8 mouse cellular contexts compared by ENCODE assay signal in the genomic region with DNA sequence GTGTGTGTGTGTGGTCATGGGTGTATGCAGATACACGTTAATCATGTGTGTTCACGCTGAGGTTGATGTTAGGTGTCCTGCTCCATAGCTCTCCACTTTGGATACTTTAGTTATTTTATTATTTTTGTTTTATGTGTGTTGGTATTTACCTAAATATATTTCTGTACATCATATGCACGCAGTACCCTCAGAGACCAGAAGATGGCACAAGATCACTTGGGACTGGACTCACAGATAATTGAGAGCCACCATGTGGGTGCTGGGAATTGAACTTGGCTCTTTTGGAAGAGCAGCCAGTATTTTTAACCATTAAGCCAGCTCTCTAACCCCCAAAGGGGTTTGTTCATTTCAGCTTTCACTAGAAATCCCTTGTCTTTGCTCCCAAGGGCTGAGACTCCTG. TPM values are rescaled to one million over a fixed set of nuclear protein-coding genes. Genes with fewer than 3 reads are reported as not detected.
A peak's percentile ranks its signal among the peaks of the same experiment; 100 is the strongest.
DNase-seq lines count a peak whose midpoint lies in the region; ATAC-seq lines count a peak whose summit lies in the region.

No protein-coding gene starts in this region.

- peaks cover 18% of the 10 kb centered on the region for H3K4me1 ChIP-seq in hindbrain, embryonic 10.5 days (replicated peaks)
- 0 out of 2 replicates have a peak, but pooled peaks cover 9% of the 10 kb centered on the region for H3K4me1 ChIP-seq in hindbrain, embryonic 14.5 days (replicated peaks; ENCODE audit: control insufficient read depth, insufficient read depth, low read length)

- no peak overlapping the region for H3K4me2 ChIP-seq in hindbrain, embryonic 14.5 days (replicated peaks)

- WGBS in hindbrain, embryonic 10.5 days = 82% methylated on average over 3 of the region's 3 CpGs
- 85% methylated on average over 3 of the region's 3 CpGs for WGBS in hindbrain, embryonic 14.5 days

- ATAC-seq in hindbrain, embryonic 14.5 days (ENCODE audit: low FRiP score) = no peak
- no peak for ATAC-seq in frontal cortex, adult (ENCODE audit: low TSS enrichment)

- peaks cover 14% of the 10 kb centered on the region; the same call in 1 of the 2 replicates for H3K36me3 ChIP-seq in hindbrain, embryonic 10.5 days
- peaks cover 12% of the 10 kb centered on the region; the same call in 1 of the 2 replicates for H3K36me3 ChIP-seq in hindbrain, embryonic 14.5 days (replicated peaks; ENCODE audit: control insufficient read depth, insufficient read depth)

- H3K27ac ChIP-seq in hindbrain, embryonic 10.5 days = peak overlapping the region; percentile 84
- no peak overlapping the region for H3K27ac ChIP-seq in hindbrain, embryonic 14.5 days

- no peak overlapping the region for H3K9ac ChIP-seq in hindbrain, embryonic 14.5 days

- no peaks in the 10 kb centered on the region for H3K9me3 ChIP-seq in hindbrain, embryonic 10.5 days
- no peaks in the 10 kb centered on the region for H3K9me3 ChIP-seq in hindbrain, embryonic 14.5 days (ENCODE audit: control insufficient read depth, low read length)

- no peak for DNase-seq in hindbrain, embryonic 10.5 days (ENCODE audit: low spot score)
- no peak for DNase-seq in hindbrain, embryonic 14.5 days (ENCODE audit: low spot score)
- peak; percentile 38 for DNase-seq in right cerebral cortex, postnatal 4 days
- no peak for DNase-seq in right cerebral cortex, postnatal 36 days (ENCODE audit: low spot score in 2 of 2)
- peak; percentile 27 to 46 for DNase-seq in kidney, postnatal 4 days
- DNase-seq in urinary bladder, postnatal 4 days (ENCODE audit: low spot score in 2 of 2) = no peak
- no peak for DNase-seq in layer of hippocampus, postnatal 10 days (ENCODE audit: low spot score in 2 of 2)

- H3K4me3 ChIP-seq in hindbrain, embryonic 10.5 days = no peak overlapping the region
- H3K4me3 ChIP-seq in hindbrain, embryonic 14.5 days (replicated peaks; ENCODE audit: low read length) = no peak overlapping the region

- no peaks in the 10 kb centered on the region for H3K27me3 ChIP-seq in hindbrain, embryonic 10.5 days (ENCODE audit: insufficient read depth, poor library complexity, severe bottlenecking)
- H3K27me3 ChIP-seq in hindbrain, embryonic 14.5 days (ENCODE audit: control insufficient read depth, insufficient read depth, low read length) = no peaks in the 10 kb centered on the region

RNA-seq across cellular contexts. Expression of a gene that starts 48.1 kb away (rescaled TPM):
- polyA plus RNA-seq in hindbrain, embryonic 10.5 days (2016; fragmentation: Nextera tagmentation; extraction: Ambion mirVana) = 28.1 TPM in 2 replicates
- 30.0 and 31.4 TPM in 2 replicates for polyA plus RNA-seq in hindbrain, embryonic 14.5 days (2014; fragmentation: Nextera tagmentation; extraction: Ambion mirVana)
- 10 to 100 TPM; 24.7 to 28.7 TPM for total RNA-seq in layer of hippocampus, postnatal 10 days (2021)

Comparison
In these comparisons a context has a peak if more than half of its experiments do, and no peak if none do; other contexts are left out.
1. DNase-seq: peak in right cerebral cortex, postnatal 4 days (single experiment) and kidney, postnatal 4 days (2 of 2); none in hindbrain, embryonic 10.5 days (single experiment), hindbrain, embryonic 14.5 days (single experiment), right cerebral cortex, postnatal 36 days (0 of 2), urinary bladder, postnatal 4 days (0 of 2) and layer of hippocampus, postnatal 10 days (0 of 2).